Mouse (Mus musculus): ENCODE measurements around the gene Anxa7.

GRCm38 (mm10) chr14:20502966-20503365, 23.0 kb upstream of the Anxa7 start:
- TF ChIP-seq POLR2A (IDR thresholded peaks at IDR 0.05; ENCODE audit: low read depth, low read length): no peak
- TF ChIP-seq CTCF (IDR thresholded peaks at IDR 0.05; ENCODE audit: borderline replicate concordance, insufficient read depth, low read length): no peak

Measured in embryonic fibroblast, embryonic 13.5 days (primary cell).